Mouse (Mus musculus): ENCODE measurements at regions not wholly inside any gene's neighbourhood (a gene's known extent, or its start where the extent isn't known, plus 50 kb on each side); places are given as distances from the start of the nearest gene placed in this dataset.

GRCm38 (mm10) chr11:24422066-24422775, 344.4 kb downstream of the Bcl11a start:
- Histone ChIP-seq H3K4me3 (no peak overlapping the region), H3K27me3 (replicated peaks) (no peaks in the 10 kb centered on the region), H3K27ac (no peak overlapping the region), H3K9me3 (peaks cover 4% of the 10 kb centered on the region; the same call in 1 of the 2 replicates), H3K4me2 (replicated peaks) (no peak overlapping the region), H3K36me3 (no peaks in the 10 kb centered on the region), H3K4me1 (no peaks in the 10 kb centered on the region), H3K9ac (no peak overlapping the region)
- WGBS, result 89% methylated on average over 10 of the region's 10 CpGs
- ATAC-seq (ENCODE audit: low FRiP score, low read depth), result no peak

GRCm38 (mm10) chr11:24423278-24423677, 345.4 kb downstream of the Bcl11a start:
- Histone ChIP-seq H3K9me3 (no peaks in the 10 kb centered on the region), H3K36me3 (no peaks in the 10 kb centered on the region), H3K27me3 (replicated peaks) (no peaks in the 10 kb centered on the region), H3K9ac (no peak overlapping the region), H3K4me1 (no peaks in the 10 kb centered on the region), H3K27ac (no peak overlapping the region), H3K4me2 (replicated peaks) (no peak overlapping the region), H3K4me3 (no peak overlapping the region)
- no peak for ATAC-seq (ENCODE audit: low FRiP score, low read depth)
- 89% methylated on average over 6 of the region's 6 CpGs for WGBS

GRCm38 (mm10) chr11:24426995-24427883, 349.4 kb downstream of the Bcl11a start:
- Histone ChIP-seq H3K27ac (no peak overlapping the region), H3K9me3 (no peaks in the 10 kb centered on the region), H3K4me2 (replicated peaks) (no peak overlapping the region), H3K36me3 (no peaks in the 10 kb centered on the region), H3K27me3 (replicated peaks) (no peaks in the 10 kb centered on the region), H3K4me1 (no peaks in the 10 kb centered on the region), H3K4me3 (no peak overlapping the region), H3K9ac (no peak overlapping the region)
- ATAC-seq (ENCODE audit: low FRiP score, low read depth), result no peak
- 22% methylated on average over 5 of the region's 5 CpGs for WGBS

- no peak for ATAC-seq (ENCODE audit: low FRiP score, low read depth)
- Histone ChIP-seq H3K27ac (no peak overlapping the region), H3K36me3 (no peaks in the 10 kb centered on the region), H3K9ac (no peak overlapping the region), H3K4me1 (peaks cover 3% of the 10 kb centered on the region; the same call in 1 of the 2 replicates), H3K27me3 (replicated peaks) (no peaks in the 10 kb centered on the region), H3K4me3 (no peak overlapping the region), H3K9me3 (no peaks in the 10 kb centered on the region), H3K4me2 (replicated peaks) (no peak overlapping the region)
- WGBS, result 90% methylated on average over 1 of the region's 1 CpGs
These were observed 370.8 kb downstream of the Bcl11a start for GRCm38 (mm10) chr11:24448608-24449007.

- H3K9ac ChIP-seq, result no peak overlapping the region
- 28% methylated on average over 7 of the region's 7 CpGs for WGBS
- peak; percentile 75 for ATAC-seq (ENCODE audit: low FRiP score, low read depth)
- no peaks in the 10 kb centered on the region for H3K9me3 ChIP-seq
- H3K4me3 ChIP-seq, result no peak overlapping the region
- H3K27ac ChIP-seq, result no peak overlapping the region
- peak overlapping the region; percentile 36 for H3K4me2 ChIP-seq (replicated peaks)
- no peaks in the 10 kb centered on the region for H3K27me3 ChIP-seq (replicated peaks)
- H3K4me1 ChIP-seq, result peaks cover 3% of the 10 kb centered on the region; the same call in 1 of the 2 replicates
- no peaks in the 10 kb centered on the region for H3K36me3 ChIP-seq
These were observed 374.4 kb downstream of the Bcl11a start for GRCm38 (mm10) chr11:24452267-24452666.

GRCm38 (mm10) chr11:24464642-24465041, 386.8 kb downstream of the Bcl11a start:
- Histone ChIP-seq H3K9ac (no peak overlapping the region), H3K9me3 (no peaks in the 10 kb centered on the region), H3K36me3 (no peaks in the 10 kb centered on the region), H3K4me1 (no peaks in the 10 kb centered on the region), H3K27me3 (replicated peaks) (no peaks in the 10 kb centered on the region), H3K4me3 (no peak overlapping the region), H3K4me2 (replicated peaks) (no peak overlapping the region), H3K27ac (no peak overlapping the region)
- no peak for ATAC-seq (ENCODE audit: low FRiP score, low read depth)
- WGBS, result 76% methylated on average over 4 of the region's 4 CpGs

GRCm38 (mm10) chr11:24467458-24467857, 389.6 kb downstream of the Bcl11a start:
- no peak for ATAC-seq (ENCODE audit: low FRiP score, low read depth)
- H3K9me3 ChIP-seq, result no peaks in the 10 kb centered on the region
- H3K27ac ChIP-seq, result no peak overlapping the region
- no peak overlapping the region for H3K4me3 ChIP-seq
- no peak overlapping the region for H3K9ac ChIP-seq
- 95% methylated on average over 8 of the region's 8 CpGs for WGBS
- no peaks in the 10 kb centered on the region for H3K4me1 ChIP-seq
- no peak overlapping the region for H3K4me2 ChIP-seq (replicated peaks)
- H3K36me3 ChIP-seq, result no peaks in the 10 kb centered on the region
- no peaks in the 10 kb centered on the region for H3K27me3 ChIP-seq (replicated peaks)

GRCm38 (mm10) chr11:24470469-24470868, 392.6 kb downstream of the Bcl11a start:
- Histone ChIP-seq H3K4me2 (replicated peaks) (no peak overlapping the region), H3K4me1 (no peaks in the 10 kb centered on the region), H3K27ac (no peak overlapping the region), H3K27me3 (replicated peaks) (no peaks in the 10 kb centered on the region), H3K9me3 (no peaks in the 10 kb centered on the region), H3K9ac (no peak overlapping the region), H3K4me3 (no peak overlapping the region), H3K36me3 (no peaks in the 10 kb centered on the region)
- ATAC-seq (ENCODE audit: low FRiP score, low read depth), result no peak

- no peak for ATAC-seq (ENCODE audit: low FRiP score, low read depth)
- H3K4me2 ChIP-seq (replicated peaks), result no peak overlapping the region
- H3K9me3 ChIP-seq, result no peaks in the 10 kb centered on the region
- no peak overlapping the region for H3K4me3 ChIP-seq
- no peak overlapping the region for H3K27ac ChIP-seq
- no peaks in the 10 kb centered on the region for H3K36me3 ChIP-seq
- H3K27me3 ChIP-seq (replicated peaks), result no peaks in the 10 kb centered on the region
- H3K9ac ChIP-seq, result no peak overlapping the region
- WGBS, result 86% methylated on average over 8 of the region's 8 CpGs
- no peaks in the 10 kb centered on the region for H3K4me1 ChIP-seq
These were observed 394.9 kb downstream of the Bcl11a start for GRCm38 (mm10) chr11:24472617-24473367.

- H3K4me1 ChIP-seq, result no peaks in the 10 kb centered on the region
- 37% methylated on average over 7 of the region's 7 CpGs for WGBS
- no peaks in the 10 kb centered on the region for H3K9me3 ChIP-seq
- H3K4me2 ChIP-seq (replicated peaks), result no peak overlapping the region
- no peak overlapping the region for H3K4me3 ChIP-seq
- no peak overlapping the region for H3K27ac ChIP-seq
- no peak overlapping the region for H3K9ac ChIP-seq
- H3K27me3 ChIP-seq (replicated peaks), result no peaks in the 10 kb centered on the region
- H3K36me3 ChIP-seq, result no peaks in the 10 kb centered on the region
- ATAC-seq (ENCODE audit: low FRiP score, low read depth), result no peak
These were observed 395.6 kb downstream of the Bcl11a start for GRCm38 (mm10) chr11:24473368-24474010.

- H3K4me3 ChIP-seq, result no peak overlapping the region
- H3K4me1 ChIP-seq, result peaks cover 3% of the 10 kb centered on the region; the same call in 1 of the 2 replicates
- no peaks in the 10 kb centered on the region for H3K36me3 ChIP-seq
- 51% methylated on average over 11 of the region's 11 CpGs for WGBS
- H3K27ac ChIP-seq, result no peak overlapping the region
- no peak for ATAC-seq (ENCODE audit: low FRiP score, low read depth)
- no peak overlapping the region for H3K9ac ChIP-seq
- no peaks in the 10 kb centered on the region for H3K27me3 ChIP-seq (replicated peaks)
- H3K4me2 ChIP-seq (replicated peaks), result no peak overlapping the region
- H3K9me3 ChIP-seq, result no peaks in the 10 kb centered on the region
These were observed 425.0 kb downstream of the Bcl11a start for GRCm38 (mm10) chr11:24502722-24503424.
